Mouse (Mus musculus) heart, embryonic 13.5 days (tissue): ENCODE measurements around the gene Ttc8. TPM values are rescaled to one million over a fixed set of nuclear protein-coding genes. Genes with fewer than 3 reads are reported as not detected.

Experiments
- polyA plus RNA-seq: library from polyadenylated mRNA; unstranded; fragments of >200 nt; fragmentation: Nextera tagmentation; extraction: Ambion mirVana; gene quantifications from 2 replicates; pipeline ENCODE4 v1.2.1, GENCODE M21; 2015

Gene Ttc8
- polyA plus RNA-seq, 1 experiment from 2014 or later = 14.4 TPM

Other genes starting within 250 kb of the Ttc8 start
- 9.0 and 9.3 TPM in 2 replicates for gene Ptpn21, start 183.2 kb upstream of the Ttc8 start, polyA plus RNA-seq
- 81.7 and 84.2 TPM in 2 replicates for gene Zc3h14, start 173.6 kb upstream of the Ttc8 start, polyA plus RNA-seq
- 4.4 and 5.0 TPM in 2 replicates for gene Eml5, start 19.1 kb upstream of the Ttc8 start, polyA plus RNA-seq